ENCODE assay signal across 15 mouse cellular contexts in genomic region chr13:41670386-41671130, GRCm38 (mm10).
A peak's percentile ranks its signal among the peaks of the same experiment; 100 is the strongest.
DNase-seq lines count a peak whose midpoint lies in the region; TF ChIP-seq lines count a peak whose summit lies in the region.
"Had no signal": no experiment of that assay in that cellular context is flagged by ENCODE, and none has a peak within 500 bp of the region (broad histone marks: within the 10 kb centered on the region; RNA-seq: fewer than 3 reads in every experiment).

No protein-coding gene starts in this region.

- intact Hi-C loops in left cerebral cortex, postnatal 25 days (cut with DNase I) = no loop called here

- no peaks in the 10 kb centered on the region for H3K27me3 ChIP-seq in cerebellum, adult 2 months (ENCODE audit: control insufficient read depth, insufficient read depth, low read length)
- H3K27me3 ChIP-seq: hindbrain, embryonic 13.5 days; lung, embryonic 15.5 days; midbrain, embryonic 12.5 days; neural tube, embryonic 12.5 days had no signal

- TF ChIP-seq CTCF in cerebellum, adult 2 months (IDR thresholded peaks at IDR 0.05; ENCODE audit: borderline replicate concordance, insufficient read depth, low read depth, low read length) = no peak
- no peak for TF ChIP-seq CTCF in cortical plate, adult 2 months (IDR thresholded peaks at IDR 0.05; ENCODE audit: extremely low read depth, insufficient read depth, low read length)

- no peak for TF ChIP-seq POLR2A in cerebellum, adult 2 months (IDR thresholded peaks at IDR 0.05; ENCODE audit: borderline replicate concordance, insufficient read depth, low read length)
- TF ChIP-seq POLR2A in cortical plate, adult 2 months (IDR thresholded peaks at IDR 0.05; ENCODE audit: extremely low read depth, insufficient read depth, low read length) = no peak

- H3K4me3 ChIP-seq in cerebellum, adult 2 months (replicated peaks; ENCODE audit: insufficient read depth, low read depth, low read length) = no peak overlapping the region
- no peak overlapping the region for H3K4me3 ChIP-seq in cortical plate, adult 2 months (ENCODE audit: insufficient read depth, low read length)
- H3K4me3 ChIP-seq: gastrocnemius, adult 2 months; hindbrain, embryonic 13.5 days; lung, embryonic 15.5 days; midbrain, embryonic 12.5 days; neural tube, embryonic 12.5 days had no signal

- peak overlapping the region; percentile 64; the same call in 1 of the 2 replicates for H3K27ac ChIP-seq in cerebellum, adult 2 months (ENCODE audit: insufficient read depth, low read length)
- H3K27ac ChIP-seq in cortical plate, adult 2 months (ENCODE audit: insufficient read depth, low read length) = peak overlapping the region; percentile 62
- H3K27ac ChIP-seq: gastrocnemius, adult 2 months; hindbrain, embryonic 13.5 days; kidney, postnatal 0 days; lung, embryonic 15.5 days; midbrain, embryonic 12.5 days; neural tube, embryonic 12.5 days had no signal

- H3K4me1 ChIP-seq in cerebellum, adult 2 months (ENCODE audit: control insufficient read depth, insufficient read depth, low read length) = no peaks in the 10 kb centered on the region
- no peaks in the 10 kb centered on the region; the same call in 1 of the 2 replicates for H3K4me1 ChIP-seq in cortical plate, adult 2 months (ENCODE audit: control insufficient read depth, insufficient read depth, low read length)
- H3K4me1 ChIP-seq: midbrain, embryonic 12.5 days; neural tube, embryonic 12.5 days had no signal

- 57% methylated on average over 7 of the region's 7 CpGs for WGBS in cerebellum, adult 2 months

- DNase-seq in cerebellum, adult 2 months = no peak
- no peak for DNase-seq in cerebellum, adult 11-12 months
- peak; percentile 29 to 31 for DNase-seq in kidney, postnatal 36 days
- DNase-seq in kidney, adult 18-20 months = no peak
- peak; percentile 55 for DNase-seq in heart, postnatal 4 days
- no peak for DNase-seq in left cerebral cortex, postnatal 25 days (ENCODE audit: low spot score in 2 of 2)
- DNase-seq in lung, postnatal 36 days = no peak
- DNase-seq: cerebellum, adult 9-10 months; gastrocnemius, adult 2 months had no signal

Comparison
In these comparisons a context has a peak if more than half of its experiments do, and no peak if none do; other contexts are left out.
1. DNase-seq: peak in kidney, postnatal 36 days (2 of 2) and heart, postnatal 4 days (single experiment); none in cerebellum, adult 2 months (0 of 2), cerebellum, adult 11-12 months (single experiment), kidney, adult 18-20 months (single experiment), left cerebral cortex, postnatal 25 days (0 of 2) and lung, postnatal 36 days (single experiment).